Mouse (Mus musculus): ENCODE data around the gene Arhgap9.

- TF ChIP-seq TAL1 (IDR thresholded peaks at IDR 0.05; ENCODE audit: low read length) (no peak), GATA1 (IDR thresholded peaks at IDR 0.05; ENCODE audit: low read length) (no peak)
Observed at GRCm38 (mm10) chr10:127332211-127332874, 10.6 kb downstream of the Arhgap9 start.

Measured in erythroblast, embryonic 14.5 days (primary cell).